Mouse (Mus musculus) kidney, adult 9 months (tissue): ENCODE measurements at regions not wholly inside any gene's neighbourhood (a gene's known extent, or its start where the extent isn't known, plus 50 kb on each side); places are given as distances from the start of the nearest gene placed in this dataset.

Experiments used
- DNase-seq: peaks from one replicate; pipeline ENCODE4 v3.0.0; 2022

GRCm38 (mm10) chr13:64594376-64594775 is 96.8 kb upstream of the Fam240b start:
- DNase-seq = no peak

GRCm38 (mm10) chr13:64573711-64574110 is 76.1 kb upstream of the Fam240b start:
- peak; percentile 19 for DNase-seq

- DNase-seq = no peak
Observed at GRCm38 (mm10) chr13:64568876-64569275, 71.3 kb upstream of the Fam240b start.

GRCm38 (mm10) chr13:64566966-64567708 is 69.5 kb upstream of the Fam240b start:
- DNase-seq = no peak

GRCm38 (mm10) chr13:64565791-64566190 is 68.2 kb upstream of the Fam240b start:
- no peak for DNase-seq
